Mouse (Mus musculus): ENCODE results near the gene Ank2. TPM values are rescaled to one million over a fixed set of nuclear protein-coding genes. Genes with fewer than 3 reads are reported as not detected.

Ank2 gene
- polyA plus RNA-seq, 1 experiment from 2014 or later = 47.1 TPM

GRCm38 (mm10) chr3:127474115-127474514, 25.0 kb downstream of the Ank2 start:
- ATAC-seq (ENCODE audit: insufficient number of reproducible peaks, insufficient read depth, low FRiP score, low TSS enrichment) = no peak
- no peaks in the 10 kb centered on the region for H3K9me3 ChIP-seq
- no peak overlapping the region for H3K4me2 ChIP-seq (replicated peaks)
- H3K27ac ChIP-seq = no peak overlapping the region
- no peaks in the 10 kb centered on the region for H3K36me3 ChIP-seq
- H3K4me1 ChIP-seq = no peaks in the 10 kb centered on the region
- H3K27me3 ChIP-seq = no peaks in the 10 kb centered on the region
- H3K4me3 ChIP-seq = no peak overlapping the region
- H3K9ac ChIP-seq = no peak overlapping the region
- WGBS = 80% methylated on average over 6 of the region's 6 CpGs

- Histone ChIP-seq H3K36me3 (no peaks in the 10 kb centered on the region), H3K27me3 (no peaks in the 10 kb centered on the region), H3K4me3 (no peak overlapping the region), H3K9ac (no peak overlapping the region), H3K4me2 (replicated peaks) (no peak overlapping the region), H3K9me3 (no peaks in the 10 kb centered on the region), H3K27ac (no peak overlapping the region), H3K4me1 (no peaks in the 10 kb centered on the region)
- no peak for ATAC-seq (ENCODE audit: insufficient number of reproducible peaks, insufficient read depth, low FRiP score, low TSS enrichment)
- 68% methylated on average over 4 of the region's 4 CpGs for WGBS
Measured at GRCm38 (mm10) chr3:127469164-127469752, 29.9 kb downstream of the Ank2 start.

GRCm38 (mm10) chr3:127468569-127468968, 30.6 kb downstream of the Ank2 start:
- H3K36me3 ChIP-seq = no peaks in the 10 kb centered on the region
- no peaks in the 10 kb centered on the region for H3K9me3 ChIP-seq
- H3K27me3 ChIP-seq = no peaks in the 10 kb centered on the region
- no peak overlapping the region for H3K4me2 ChIP-seq (replicated peaks)
- H3K27ac ChIP-seq = no peak overlapping the region
- no peak overlapping the region for H3K4me3 ChIP-seq
- ATAC-seq (ENCODE audit: insufficient number of reproducible peaks, insufficient read depth, low FRiP score, low TSS enrichment) = no peak
- H3K4me1 ChIP-seq = no peaks in the 10 kb centered on the region
- H3K9ac ChIP-seq = no peak overlapping the region
- WGBS = 88% methylated on average over 8 of the region's 8 CpGs

- Histone ChIP-seq H3K27ac (no peak overlapping the region), H3K27me3 (0 out of 2 replicates have a peak, but pooled peaks cover 5% of the 10 kb centered on the region), H3K36me3 (no peaks in the 10 kb centered on the region), H3K4me1 (no peaks in the 10 kb centered on the region), H3K9me3 (no peaks in the 10 kb centered on the region), H3K4me2 (replicated peaks) (no peak overlapping the region), H3K9ac (no peak overlapping the region), H3K4me3 (no peak overlapping the region)
- 21% methylated on average over 14 of the region's 14 CpGs for WGBS
- no peak for ATAC-seq (ENCODE audit: insufficient number of reproducible peaks, insufficient read depth, low FRiP score, low TSS enrichment)
Measured at GRCm38 (mm10) chr3:127463816-127464480, 35.2 kb downstream of the Ank2 start.

GRCm38 (mm10) chr3:127463165-127463564, 36.0 kb downstream of the Ank2 start:
- Histone ChIP-seq H3K4me2 (replicated peaks) (no peak overlapping the region), H3K36me3 (no peaks in the 10 kb centered on the region), H3K9me3 (no peaks in the 10 kb centered on the region), H3K4me3 (no peak overlapping the region), H3K4me1 (no peaks in the 10 kb centered on the region), H3K27ac (no peak overlapping the region), H3K9ac (no peak overlapping the region), H3K27me3 (0 out of 2 replicates have a peak, but pooled peaks cover 8% of the 10 kb centered on the region)
- 29% methylated on average over 9 of the region's 9 CpGs for WGBS
- ATAC-seq (ENCODE audit: insufficient number of reproducible peaks, insufficient read depth, low FRiP score, low TSS enrichment) = no peak

GRCm38 (mm10) chr3:127462413-127462812, 36.7 kb downstream of the Ank2 start:
- Histone ChIP-seq H3K27me3 (0 out of 2 replicates have a peak, but pooled peaks cover 8% of the 10 kb centered on the region), H3K27ac (no peak overlapping the region)

GRCm38 (mm10) chr3:127460891-127461437, 38.2 kb downstream of the Ank2 start:
- 0 out of 2 replicates have a peak, but pooled peaks cover 8% of the 10 kb centered on the region for H3K27me3 ChIP-seq
- H3K4me2 ChIP-seq (replicated peaks) = no peak overlapping the region
- H3K4me3 ChIP-seq = no peak overlapping the region
- no peak overlapping the region for H3K27ac ChIP-seq
- no peaks in the 10 kb centered on the region for H3K4me1 ChIP-seq
- no peaks in the 10 kb centered on the region for H3K36me3 ChIP-seq
- WGBS = 63% methylated on average over 11 of the region's 11 CpGs
- no peak overlapping the region for H3K9ac ChIP-seq
- H3K9me3 ChIP-seq = no peaks in the 10 kb centered on the region
- no peak for ATAC-seq (ENCODE audit: insufficient number of reproducible peaks, insufficient read depth, low FRiP score, low TSS enrichment)

More at GRCm38 (mm10) chr3:127462413-127462812, 36.7 kb downstream of the Ank2 start:
- Histone ChIP-seq H3K4me1 (no peaks in the 10 kb centered on the region), H3K4me2 (replicated peaks) (no peak overlapping the region), H3K36me3 (no peaks in the 10 kb centered on the region), H3K4me3 (no peak overlapping the region), H3K9ac (no peak overlapping the region), H3K9me3 (no peaks in the 10 kb centered on the region)
- no peak for ATAC-seq (ENCODE audit: insufficient number of reproducible peaks, insufficient read depth, low FRiP score, low TSS enrichment)
- 64% methylated on average over 6 of the region's 6 CpGs for WGBS

GRCm38 (mm10) chr3:127459858-127460257, 39.3 kb downstream of the Ank2 start:
- Histone ChIP-seq H3K4me1 (no peaks in the 10 kb centered on the region), H3K4me2 (replicated peaks) (no peak overlapping the region), H3K27ac (no peak overlapping the region), H3K36me3 (no peaks in the 10 kb centered on the region), H3K4me3 (no peak overlapping the region), H3K27me3 (0 out of 2 replicates have a peak, but pooled peaks cover 8% of the 10 kb centered on the region), H3K9ac (no peak overlapping the region), H3K9me3 (no peaks in the 10 kb centered on the region)
- 31% methylated on average over 3 of the region's 3 CpGs for WGBS
- no peak for ATAC-seq (ENCODE audit: insufficient number of reproducible peaks, insufficient read depth, low FRiP score, low TSS enrichment)

- ATAC-seq (ENCODE audit: insufficient number of reproducible peaks, insufficient read depth, low FRiP score, low TSS enrichment) = no peak
- no peak overlapping the region for H3K4me3 ChIP-seq
- no peaks in the 10 kb centered on the region for H3K36me3 ChIP-seq
- no peak overlapping the region for H3K9ac ChIP-seq
- H3K27me3 ChIP-seq = 0 out of 2 replicates have a peak, but pooled peaks cover 8% of the 10 kb centered on the region
- no peaks in the 10 kb centered on the region for H3K9me3 ChIP-seq
- no peak overlapping the region for H3K4me2 ChIP-seq (replicated peaks)
- 30% methylated on average over 11 of the region's 11 CpGs for WGBS
- no peaks in the 10 kb centered on the region for H3K4me1 ChIP-seq
- H3K27ac ChIP-seq = no peak overlapping the region
Measured at GRCm38 (mm10) chr3:127458925-127459324, 40.2 kb downstream of the Ank2 start.

GRCm38 (mm10) chr3:127458420-127458798, 40.7 kb downstream of the Ank2 start:
- Histone ChIP-seq H3K9me3 (no peaks in the 10 kb centered on the region), H3K27ac (no peak overlapping the region), H3K36me3 (no peaks in the 10 kb centered on the region), H3K4me1 (no peaks in the 10 kb centered on the region), H3K9ac (no peak overlapping the region), H3K27me3 (0 out of 2 replicates have a peak, but pooled peaks cover 8% of the 10 kb centered on the region), H3K4me2 (replicated peaks) (no peak overlapping the region), H3K4me3 (no peak overlapping the region)
- 27% methylated on average over 6 of the region's 6 CpGs for WGBS
- ATAC-seq (ENCODE audit: insufficient number of reproducible peaks, insufficient read depth, low FRiP score, low TSS enrichment) = no peak

GRCm38 (mm10) chr3:127457761-127458419, 41.3 kb downstream of the Ank2 start:
- no peaks in the 10 kb centered on the region for H3K4me1 ChIP-seq

More at GRCm38 (mm10) chr3:127457761-127458419, 41.3 kb downstream of the Ank2 start:
- no peak for ATAC-seq (ENCODE audit: insufficient number of reproducible peaks, insufficient read depth, low FRiP score, low TSS enrichment)
- Histone ChIP-seq H3K27me3 (0 out of 2 replicates have a peak, but pooled peaks cover 4% of the 10 kb centered on the region), H3K9me3 (no peaks in the 10 kb centered on the region), H3K9ac (no peak overlapping the region), H3K4me3 (no peak overlapping the region), H3K36me3 (no peaks in the 10 kb centered on the region), H3K4me2 (replicated peaks) (no peak overlapping the region), H3K27ac (no peak overlapping the region)
- WGBS = 27% methylated on average over 5 of the region's 5 CpGs
